Mouse (Mus musculus): Measurements from ENCODE around the gene Hoxa3. TPM values are rescaled to one million over a fixed set of nuclear protein-coding genes. Genes with fewer than 3 reads are reported as not detected.

Gene Hoxa3
- polyA plus RNA-seq, 1 experiment from 2014 or later = 0.86 TPM

DNA sequence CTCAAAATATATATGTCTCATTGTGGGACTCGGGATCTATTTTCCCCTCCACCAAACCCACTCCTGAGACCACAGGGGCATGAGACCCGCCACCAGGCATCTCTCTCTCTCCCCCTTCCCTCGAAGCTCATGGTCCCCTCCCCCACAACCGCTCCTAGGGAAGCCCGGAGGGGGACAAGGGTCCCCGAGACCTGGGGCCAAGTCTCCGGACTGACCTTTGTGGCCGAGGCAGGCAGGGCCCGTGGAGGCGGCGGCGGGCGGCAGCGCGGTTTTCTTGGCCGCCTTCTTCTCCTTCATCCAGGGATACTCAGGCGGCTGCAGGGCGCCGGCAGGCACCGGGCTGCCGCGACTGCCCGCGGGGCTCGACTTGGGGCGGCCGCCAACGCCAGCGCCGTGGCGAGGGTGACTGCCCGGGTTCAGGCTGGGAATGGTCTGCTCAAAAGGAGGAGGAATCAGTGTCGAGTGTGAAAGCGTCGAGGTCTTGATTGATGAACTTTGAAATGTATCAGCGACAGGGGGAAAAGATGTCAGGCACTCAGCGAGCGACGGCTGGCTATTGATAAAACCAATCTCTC is 49.0 kb downstream of the Hoxa3 start:
- Histone ChIP-seq H3K4me2 (ENCODE audit: low read length) (peak overlapping the region; percentile 48), H3K9me3 (ENCODE audit: control insufficient read depth, low read length) (no peaks in the 10 kb centered on the region), H3K36me3 (ENCODE audit: control insufficient read depth, insufficient read depth, low read length) (no peaks in the 10 kb centered on the region), H3K9ac (ENCODE audit: low read length) (peak overlapping the region; percentile 54; the same call in 1 of the 2 replicates), H3K27ac (replicated peaks in 1 of 2; ENCODE audit: control insufficient read depth in 1 of 2, insufficient read depth in 1 of 2, low read depth in 2 of 2, low read length in 2 of 2) (peak overlapping the region in 1 of 2 experiments; percentile 59; a peak in 2 of 4 replicates), H3K27me3 (ENCODE audit: control insufficient read depth, insufficient read depth, low read length) (peaks cover 98% of the 10 kb centered on the region), H3K4me3 (ENCODE audit: control insufficient read depth in 1 of 2, insufficient read depth in 1 of 2, low read depth in 1 of 2, low read length in 2 of 2) (peak overlapping the region; percentile 4 to 33; a peak in 3 of 4 replicates), H3K4me1 (ENCODE audit: control insufficient read depth in 2 of 2, insufficient read depth in 2 of 2, low read length in 2 of 2) (peaks cover 4 to 6% of the 10 kb centered on the region in 2 experiments; a peak in 2 of 4 replicates)
- WGBS = under 1% methylated on average over 39 of the region's 39 CpGs
- ATAC-seq (ENCODE audit: insufficient number of reproducible peaks, insufficient read depth, low FRiP score, low read depth) = no peak

- H3K27ac ChIP-seq (replicated peaks in 1 of 2; ENCODE audit: control insufficient read depth in 1 of 2, insufficient read depth in 1 of 2, low read depth in 2 of 2, low read length in 2 of 2) = peak overlapping the region; percentile 22 to 59; a peak in 2 of 4 replicates
- H3K4me3 ChIP-seq (ENCODE audit: control insufficient read depth in 1 of 2, insufficient read depth in 1 of 2, low read depth in 1 of 2, low read length in 2 of 2) = peak overlapping the region in 1 of 2 experiments; percentile 33; a peak in 2 of 4 replicates
- 6% methylated on average over 17 of the region's 17 CpGs for WGBS
- no peaks in the 10 kb centered on the region for H3K9me3 ChIP-seq (ENCODE audit: control insufficient read depth, low read length)
- H3K4me1 ChIP-seq (ENCODE audit: control insufficient read depth in 2 of 2, insufficient read depth in 2 of 2, low read length in 2 of 2) = peaks cover 4 to 12% of the 10 kb centered on the region in 2 experiments; a peak in 3 of 4 replicates
- H3K4me2 ChIP-seq (ENCODE audit: low read length) = peak overlapping the region; percentile 48
- no peak for ATAC-seq (ENCODE audit: insufficient number of reproducible peaks, insufficient read depth, low FRiP score, low read depth)
- H3K27me3 ChIP-seq (ENCODE audit: control insufficient read depth, insufficient read depth, low read length) = peaks cover 100% of the 10 kb centered on the region
- peak overlapping the region; percentile 21; the same call in 1 of the 2 replicates for H3K9ac ChIP-seq (ENCODE audit: low read length)
- no peaks in the 10 kb centered on the region for H3K36me3 ChIP-seq (ENCODE audit: control insufficient read depth, insufficient read depth, low read length)
Measured at GRCm38 (mm10) chr6:52163366-52164031, 49.6 kb downstream of the Hoxa3 start.

GRCm38 (mm10) chr6:52162611-52163365 is 50.3 kb downstream of the Hoxa3 start:
- Histone ChIP-seq H3K4me2 (ENCODE audit: low read length) (peak overlapping the region; percentile 48), H3K4me3 (ENCODE audit: control insufficient read depth in 1 of 2, insufficient read depth in 1 of 2, low read depth in 1 of 2, low read length in 2 of 2) (peak overlapping the region in 1 of 2 experiments; percentile 33; a peak in 1 of 4 replicates), H3K9me3 (ENCODE audit: control insufficient read depth, low read length) (no peaks in the 10 kb centered on the region), H3K9ac (ENCODE audit: low read length) (peak overlapping the region; percentile 21; the same call in 1 of the 2 replicates), H3K36me3 (ENCODE audit: control insufficient read depth, insufficient read depth, low read length) (no peaks in the 10 kb centered on the region), H3K27me3 (ENCODE audit: control insufficient read depth, insufficient read depth, low read length) (peaks cover 100% of the 10 kb centered on the region), H3K4me1 (ENCODE audit: control insufficient read depth in 2 of 2, insufficient read depth in 2 of 2, low read length in 2 of 2) (peaks cover 4 to 15% of the 10 kb centered on the region in 2 experiments; a peak in 3 of 4 replicates), H3K27ac (replicated peaks in 1 of 2; ENCODE audit: control insufficient read depth in 1 of 2, insufficient read depth in 1 of 2, low read depth in 2 of 2, low read length in 2 of 2) (no peak overlapping the region)
- WGBS = 16% methylated on average over 14 of the region's 14 CpGs
- ATAC-seq (ENCODE audit: insufficient number of reproducible peaks, insufficient read depth, low FRiP score, low read depth) = no peak

- H3K27ac ChIP-seq (replicated peaks in 1 of 2; ENCODE audit: control insufficient read depth in 1 of 2, insufficient read depth in 1 of 2, low read depth in 2 of 2, low read length in 2 of 2) = no peak overlapping the region
- H3K9me3 ChIP-seq (ENCODE audit: control insufficient read depth, low read length) = no peaks in the 10 kb centered on the region
- H3K4me2 ChIP-seq (ENCODE audit: low read length) = no peak overlapping the region
- H3K27me3 ChIP-seq (ENCODE audit: control insufficient read depth, insufficient read depth, low read length) = peaks cover 100% of the 10 kb centered on the region
- WGBS = 27% methylated on average over 1 of the region's 1 CpGs
- no peak for ATAC-seq (ENCODE audit: insufficient number of reproducible peaks, insufficient read depth, low FRiP score, low read depth)
- H3K36me3 ChIP-seq (ENCODE audit: control insufficient read depth, insufficient read depth, low read length) = no peaks in the 10 kb centered on the region
- peaks cover 4 to 15% of the 10 kb centered on the region in 2 experiments; a peak in 3 of 4 replicates for H3K4me1 ChIP-seq (ENCODE audit: control insufficient read depth in 2 of 2, insufficient read depth in 2 of 2, low read length in 2 of 2)
- no peak overlapping the region for H3K4me3 ChIP-seq (ENCODE audit: control insufficient read depth in 1 of 2, insufficient read depth in 1 of 2, low read depth in 1 of 2, low read length in 2 of 2)
- H3K9ac ChIP-seq (ENCODE audit: low read length) = no peak overlapping the region
Measured at GRCm38 (mm10) chr6:52162093-52162380, 51.1 kb downstream of the Hoxa3 start.

- Histone ChIP-seq H3K9me3 (ENCODE audit: control insufficient read depth, low read length) (no peaks in the 10 kb centered on the region), H3K27me3 (ENCODE audit: control insufficient read depth, insufficient read depth, low read length) (peaks cover 100% of the 10 kb centered on the region), H3K4me1 (ENCODE audit: control insufficient read depth in 2 of 2, insufficient read depth in 2 of 2, low read length in 2 of 2) (peaks cover 4 to 15% of the 10 kb centered on the region in 2 experiments; a peak in 3 of 4 replicates), H3K27ac (replicated peaks in 1 of 2; ENCODE audit: control insufficient read depth in 1 of 2, insufficient read depth in 1 of 2, low read depth in 2 of 2, low read length in 2 of 2) (no peak overlapping the region), H3K36me3 (ENCODE audit: control insufficient read depth, insufficient read depth, low read length) (no peaks in the 10 kb centered on the region), H3K4me2 (ENCODE audit: low read length) (peak overlapping the region; percentile 44), H3K9ac (ENCODE audit: low read length) (peak overlapping the region; percentile 52; the same call in 1 of the 2 replicates), H3K4me3 (ENCODE audit: control insufficient read depth in 1 of 2, insufficient read depth in 1 of 2, low read depth in 1 of 2, low read length in 2 of 2) (peak overlapping the region in 1 of 2 experiments; percentile 67; a peak in 1 of 4 replicates)
- WGBS = 23% methylated on average over 8 of the region's 8 CpGs
- ATAC-seq (ENCODE audit: insufficient number of reproducible peaks, insufficient read depth, low FRiP score, low read depth) = no peak
Measured at GRCm38 (mm10) chr6:52161336-52162092, 51.6 kb downstream of the Hoxa3 start.

- ATAC-seq (ENCODE audit: insufficient number of reproducible peaks, insufficient read depth, low FRiP score, low read depth) = no peak
- peaks cover 4 to 15% of the 10 kb centered on the region in 2 experiments; a peak in 3 of 4 replicates for H3K4me1 ChIP-seq (ENCODE audit: control insufficient read depth in 2 of 2, insufficient read depth in 2 of 2, low read length in 2 of 2)
Measured at GRCm38 (mm10) chr6:52160511-52161335, 52.4 kb downstream of the Hoxa3 start.

More at GRCm38 (mm10) chr6:52160511-52161335, 52.4 kb downstream of the Hoxa3 start:
- H3K36me3 ChIP-seq (ENCODE audit: control insufficient read depth, insufficient read depth, low read length) = no peaks in the 10 kb centered on the region
- 0 out of 4 replicates have a peak overlapping the region, but pooled peaks of 1 of the 2 experiments have one; percentile 28 for H3K27ac ChIP-seq (replicated peaks in 1 of 2; ENCODE audit: control insufficient read depth in 1 of 2, insufficient read depth in 1 of 2, low read depth in 2 of 2, low read length in 2 of 2)
- H3K4me2 ChIP-seq (ENCODE audit: low read length) = peak overlapping the region; percentile 44
- peak overlapping the region; percentile 12 to 67; a peak in 3 of 4 replicates for H3K4me3 ChIP-seq (ENCODE audit: control insufficient read depth in 1 of 2, insufficient read depth in 1 of 2, low read depth in 1 of 2, low read length in 2 of 2)
- H3K9me3 ChIP-seq (ENCODE audit: control insufficient read depth, low read length) = no peaks in the 10 kb centered on the region
- peaks cover 100% of the 10 kb centered on the region for H3K27me3 ChIP-seq (ENCODE audit: control insufficient read depth, insufficient read depth, low read length)
- H3K9ac ChIP-seq (ENCODE audit: low read length) = peak overlapping the region; percentile 52; the same call in 1 of the 2 replicates
- WGBS = 11% methylated on average over 30 of the region's 30 CpGs
